Mouse (Mus musculus): Measurements from ENCODE around the gene Gucy2d.

GRCm38 (mm10) chr7:98524869-98525699 is 84.9 kb downstream of the Gucy2d start:
- TF ChIP-seq POLR2A (IDR thresholded peaks at IDR 0.05; ENCODE audit: extremely low read depth, insufficient read depth, low read length): no peak
- no peak for TF ChIP-seq CTCF (IDR thresholded peaks at IDR 0.05; ENCODE audit: extremely low read depth, insufficient read depth, low read length)

Measured in cortical plate, adult 2 months (tissue).